Mouse (Mus musculus) limb, embryonic 15.5 days (tissue): Measurements from ENCODE around the gene Stk39. TPM values are rescaled to one million over a fixed set of nuclear protein-coding genes. Genes with fewer than 3 reads are reported as not detected.

Experiments
- ATAC-seq: fragments of 200-750 bp; cut with Nextera tagmentation; 2 replicates; pipeline ENCODE4 v1.8.0; 2017; ENCODE audit warnings: low read depth, moderate TSS enrichment; ENCODE audit not compliant: insufficient number of reproducible peaks, low FRiP score, low TSS enrichment
- H3K27ac ChIP-seq: fragments of 300-500 bp; sonication (generic); 2 replicates; pipeline ENCODE4 v1.5.1; 2015; ENCODE audit warnings: moderate library complexity, mild to moderate bottlenecking, inconsistent platforms
- H3K27me3 ChIP-seq: fragments of 300-500 bp; sonication (generic); 2 replicates; pipeline ENCODE4 v1.6.1; 2015; ENCODE audit warnings: inconsistent platforms
- H3K36me3 ChIP-seq: fragments of 300-500 bp; sonication (generic); 2 replicates; pipeline ENCODE4 v1.6.1; 2015; ENCODE audit warnings: inconsistent platforms
- H3K4me1 ChIP-seq: fragments of 300-500 bp; sonication (generic); 2 replicates; pipeline ENCODE4 v1.6.1; 2015; ENCODE audit warnings: inconsistent platforms
- H3K4me2 ChIP-seq: fragments of 300-500 bp; sonication (generic); 2 replicates; pipeline ENCODE4 v1.6.1; 2015; ENCODE audit warnings: mild to moderate bottlenecking, inconsistent platforms
- H3K4me3 ChIP-seq: fragments of 300-500 bp; sonication (generic); 2 replicates; pipeline ENCODE4 v1.5.1; 2015; ENCODE audit warnings: mild to moderate bottlenecking, inconsistent platforms
- H3K9ac ChIP-seq: fragments of 300-500 bp; sonication (generic); 2 replicates; pipeline ENCODE4 v1.6.1; 2015; ENCODE audit warnings: inconsistent platforms
- H3K9me3 ChIP-seq: fragments of 300-500 bp; sonication (generic); 2 replicates; pipeline ENCODE4 v1.6.1; 2016; ENCODE audit warnings: inconsistent platforms
- WGBS: fragments of 180-500 bp; shearing (Covaris S2); methylation state at CpG from one replicate; pipeline ENCODE4 v1.1.7; 2015; 5-methylcytosine and 5-hydroxymethylcytosine counted together
- polyA plus RNA-seq: library from polyadenylated mRNA; unstranded; fragments of >200 nt; fragmentation: Nextera tagmentation; extraction: Ambion mirVana; gene quantifications from 2 replicates; pipeline ENCODE4 v1.2.1, GENCODE M21; 2015

Gene Stk39
- polyA plus RNA-seq, 1 experiment from 2014 or later, result 14.0 TPM

DNA sequence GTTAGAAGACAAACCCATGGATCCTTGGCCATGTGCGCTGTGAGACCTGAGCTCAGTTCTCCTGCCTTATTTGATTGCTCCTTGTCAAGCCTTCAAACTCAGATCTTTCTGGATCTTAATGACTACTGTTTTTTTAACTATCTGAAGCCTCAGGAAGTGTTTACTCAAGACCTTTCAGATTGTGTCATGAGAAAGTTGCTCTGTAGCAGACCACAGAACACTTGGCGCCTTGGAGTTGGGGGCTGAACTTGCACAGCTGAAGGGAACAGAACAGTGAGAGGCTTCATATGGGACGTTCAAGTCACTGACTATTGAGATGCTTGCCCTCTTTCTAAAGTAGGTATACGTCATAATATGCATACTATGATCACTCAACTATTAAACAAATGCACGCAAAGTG, 239.1 kb downstream of the Stk39 start:
- Histone ChIP-seq H3K4me3 (no peak overlapping the region), H3K4me1 (no peaks in the 10 kb centered on the region), H3K27me3 (no peaks in the 10 kb centered on the region), H3K27ac (no peak overlapping the region), H3K9ac (no peak overlapping the region), H3K9me3 (no peaks in the 10 kb centered on the region), H3K4me2 (no peak overlapping the region), H3K36me3 (no peaks in the 10 kb centered on the region)
- WGBS, result 88% methylated on average over 5 of the region's 5 CpGs
- no peak for ATAC-seq

DNA sequence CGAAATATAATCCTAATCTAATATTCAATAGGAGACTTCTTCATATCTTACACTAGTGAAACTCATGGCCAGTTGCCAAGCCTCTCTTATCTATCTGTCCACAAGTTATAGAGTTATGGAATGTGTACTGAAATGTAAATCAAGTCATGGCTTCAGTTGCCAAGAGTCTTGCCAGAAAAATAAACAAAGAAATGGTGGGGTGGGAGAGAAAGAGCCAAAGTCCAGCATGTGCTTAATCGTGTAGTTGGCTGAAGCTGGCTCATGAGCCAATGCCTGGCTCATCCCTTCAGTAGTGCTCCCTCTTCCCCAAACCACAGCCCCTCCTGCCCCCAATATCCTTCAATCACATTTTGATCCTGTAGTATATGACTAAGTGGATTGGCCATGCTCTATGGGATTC, 242.2 kb downstream of the Stk39 start:
- H3K4me1 ChIP-seq, result no peaks in the 10 kb centered on the region
- no peaks in the 10 kb centered on the region for H3K27me3 ChIP-seq
- H3K27ac ChIP-seq, result no peak overlapping the region
- no peak overlapping the region for H3K4me3 ChIP-seq
- H3K4me2 ChIP-seq, result no peak overlapping the region
- no peak for ATAC-seq
- H3K9ac ChIP-seq, result no peak overlapping the region
- H3K36me3 ChIP-seq, result no peaks in the 10 kb centered on the region
- H3K9me3 ChIP-seq, result no peaks in the 10 kb centered on the region
- WGBS, result 86% methylated on average over 2 of the region's 2 CpGs

- ATAC-seq, result no peak
- H3K4me2 ChIP-seq, result no peak overlapping the region
- H3K36me3 ChIP-seq, result no peaks in the 10 kb centered on the region
- no peak overlapping the region for H3K4me3 ChIP-seq
- no peak overlapping the region for H3K27ac ChIP-seq
- no peaks in the 10 kb centered on the region for H3K27me3 ChIP-seq
- 53% methylated on average over 2 of the region's 2 CpGs for WGBS
- H3K4me1 ChIP-seq, result no peaks in the 10 kb centered on the region
- no peaks in the 10 kb centered on the region for H3K9me3 ChIP-seq
- no peak overlapping the region for H3K9ac ChIP-seq
Observed at GRCm38 (mm10) chr2:68229081-68229480, 243.0 kb downstream of the Stk39 start.

DNA sequence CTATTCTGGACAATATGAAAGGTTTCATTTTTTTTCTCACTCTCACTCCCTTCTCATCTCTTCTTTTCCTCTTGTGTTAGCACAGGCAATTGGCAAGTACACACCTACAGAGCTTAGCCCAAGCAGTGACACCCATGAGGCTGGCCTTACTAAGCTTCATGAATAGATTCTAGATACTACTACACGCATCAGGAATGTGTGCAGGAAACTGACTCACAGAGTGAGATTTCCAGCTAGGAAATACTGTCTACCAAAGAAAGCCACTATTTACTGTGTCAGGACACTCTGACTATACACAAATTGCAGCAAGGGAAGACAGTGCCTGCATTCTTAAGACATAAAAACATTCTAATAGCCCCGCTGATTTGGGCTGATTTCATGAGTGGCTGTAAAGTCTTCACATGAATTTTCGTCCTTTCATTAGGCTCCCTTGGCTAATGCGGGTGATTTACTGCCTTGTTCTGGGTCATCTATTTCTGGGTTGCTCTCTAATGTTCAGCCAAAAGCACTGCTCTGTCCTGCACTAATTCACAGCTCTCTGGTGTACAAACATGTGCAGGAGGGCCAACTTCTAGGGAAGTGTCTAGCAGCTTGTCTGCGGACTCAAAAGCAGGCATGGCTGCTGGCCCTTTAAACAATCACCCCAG, 249.7 kb downstream of the Stk39 start:
- Histone ChIP-seq H3K27me3 (no peaks in the 10 kb centered on the region), H3K36me3 (0 out of 2 replicates have a peak, but pooled peaks cover 8% of the 10 kb centered on the region), H3K9ac (no peak overlapping the region), H3K4me2 (no peak overlapping the region), H3K9me3 (no peaks in the 10 kb centered on the region), H3K4me1 (peaks cover 6% of the 10 kb centered on the region), H3K4me3 (no peak overlapping the region), H3K27ac (no peak overlapping the region)
- ATAC-seq, result no peak
- 26% methylated on average over 5 of the region's 5 CpGs for WGBS

GRCm38 (mm10) chr2:68221226-68221625, 250.8 kb downstream of the Stk39 start:
- no peak overlapping the region for H3K27ac ChIP-seq
- no peak overlapping the region for H3K4me2 ChIP-seq
- no peaks in the 10 kb centered on the region for H3K9me3 ChIP-seq
- H3K27me3 ChIP-seq, result no peaks in the 10 kb centered on the region
- no peak for ATAC-seq
- 0 out of 2 replicates have a peak, but pooled peaks cover 8% of the 10 kb centered on the region for H3K36me3 ChIP-seq
- peaks cover 6% of the 10 kb centered on the region for H3K4me1 ChIP-seq
- WGBS, result 64% methylated on average over 4 of the region's 4 CpGs
- H3K4me3 ChIP-seq, result no peak overlapping the region
- H3K9ac ChIP-seq, result no peak overlapping the region

- H3K36me3 ChIP-seq, result 0 out of 2 replicates have a peak, but pooled peaks cover 8% of the 10 kb centered on the region
- ATAC-seq, result no peak
- peaks cover 6% of the 10 kb centered on the region for H3K4me1 ChIP-seq
- H3K4me2 ChIP-seq, result no peak overlapping the region
- no peaks in the 10 kb centered on the region for H3K9me3 ChIP-seq
- H3K9ac ChIP-seq, result no peak overlapping the region
- no peaks in the 10 kb centered on the region for H3K27me3 ChIP-seq
- WGBS, result 73% methylated on average over 4 of the region's 4 CpGs
- no peak overlapping the region for H3K4me3 ChIP-seq
- H3K27ac ChIP-seq, result no peak overlapping the region
Observed at GRCm38 (mm10) chr2:68219823-68220222, 252.2 kb downstream of the Stk39 start.

GRCm38 (mm10) chr2:68215176-68215575, 256.9 kb downstream of the Stk39 start:
- Histone ChIP-seq H3K4me3 (no peak overlapping the region), H3K4me2 (no peak overlapping the region), H3K36me3 (0 out of 2 replicates have a peak, but pooled peaks cover 7% of the 10 kb centered on the region), H3K9ac (no peak overlapping the region), H3K27me3 (no peaks in the 10 kb centered on the region), H3K27ac (no peak overlapping the region), H3K4me1 (no peaks in the 10 kb centered on the region), H3K9me3 (no peaks in the 10 kb centered on the region)
- no peak for ATAC-seq
- 86% methylated on average over 11 of the region's 11 CpGs for WGBS

DNA sequence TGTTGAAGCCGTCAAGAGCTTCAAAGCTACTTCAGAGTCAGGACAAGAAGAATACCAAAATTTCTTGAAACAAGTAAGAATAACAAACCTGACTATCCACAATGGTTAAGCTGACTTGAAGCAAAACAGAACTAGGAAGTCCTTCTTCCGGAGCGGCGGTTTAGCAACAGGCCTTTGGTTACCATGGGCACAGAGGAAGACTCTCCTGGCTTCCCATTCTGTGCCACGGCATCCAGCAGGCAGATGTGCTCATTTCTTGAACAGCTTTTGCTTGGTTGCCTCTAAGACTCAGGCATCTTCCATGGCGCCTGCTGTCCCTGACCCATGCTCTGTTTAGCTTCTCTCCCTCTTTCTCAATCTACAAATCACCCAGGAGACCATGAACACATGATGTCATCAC, 257.7 kb downstream of the Stk39 start:
- H3K36me3 ChIP-seq, result no peaks in the 10 kb centered on the region
- H3K4me1 ChIP-seq, result no peaks in the 10 kb centered on the region
- 87% methylated on average over 6 of the region's 6 CpGs for WGBS
- no peaks in the 10 kb centered on the region for H3K27me3 ChIP-seq
- H3K27ac ChIP-seq, result no peak overlapping the region
- H3K9me3 ChIP-seq, result no peaks in the 10 kb centered on the region
- ATAC-seq, result no peak
- H3K9ac ChIP-seq, result no peak overlapping the region
- H3K4me2 ChIP-seq, result no peak overlapping the region
- no peak overlapping the region for H3K4me3 ChIP-seq

DNA sequence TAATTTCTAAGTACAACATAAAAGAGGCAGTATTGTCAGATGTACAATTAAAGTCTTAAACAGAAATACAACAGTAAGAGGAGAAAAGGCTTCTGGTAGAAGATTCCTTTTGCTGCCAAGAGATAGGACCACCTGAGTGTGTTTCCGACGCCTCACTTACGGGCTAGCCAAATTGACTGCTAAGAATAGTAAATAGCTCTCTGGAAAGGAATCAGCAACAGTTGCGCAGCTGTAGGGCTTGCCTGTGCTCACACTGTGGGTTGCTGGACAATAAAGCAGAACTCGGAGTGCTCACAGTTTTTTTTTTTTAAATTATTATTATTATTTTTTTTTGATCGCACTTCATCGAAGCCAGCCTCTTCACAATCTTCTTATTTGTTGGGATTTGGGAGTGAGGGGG, 260.6 kb downstream of the Stk39 start:
- H3K9ac ChIP-seq, result no peak overlapping the region
- H3K9me3 ChIP-seq, result no peaks in the 10 kb centered on the region
- no peak overlapping the region for H3K27ac ChIP-seq
- H3K4me1 ChIP-seq, result no peaks in the 10 kb centered on the region
- no peak overlapping the region for H3K4me2 ChIP-seq
- no peaks in the 10 kb centered on the region for H3K27me3 ChIP-seq
- no peaks in the 10 kb centered on the region for H3K36me3 ChIP-seq
- H3K4me3 ChIP-seq, result no peak overlapping the region
- WGBS, result 66% methylated on average over 7 of the region's 7 CpGs
- no peak for ATAC-seq

DNA sequence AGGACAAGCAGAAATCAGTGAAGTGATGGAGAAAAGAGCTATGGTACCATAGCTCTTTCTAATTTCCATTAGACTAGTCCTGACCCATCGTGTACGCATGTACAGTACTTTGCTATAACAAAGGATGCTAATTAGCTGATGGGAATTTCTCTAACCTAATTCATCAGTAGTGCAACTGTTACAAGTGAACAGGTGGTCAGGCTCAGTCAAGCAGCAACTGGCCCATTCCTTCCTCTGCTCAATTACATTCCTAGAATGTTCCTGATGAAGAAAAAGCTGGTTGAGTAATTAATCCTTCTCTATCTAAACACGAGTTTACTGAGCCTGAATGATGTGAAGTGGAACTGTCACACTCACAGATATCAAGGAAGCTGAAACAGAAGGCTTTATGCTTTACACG, 275.8 kb downstream of the Stk39 start:
- ATAC-seq, result no peak
- H3K27ac ChIP-seq, result no peak overlapping the region
- H3K27me3 ChIP-seq, result no peaks in the 10 kb centered on the region
- H3K4me3 ChIP-seq, result no peak overlapping the region
- H3K4me2 ChIP-seq, result no peak overlapping the region
- no peaks in the 10 kb centered on the region for H3K4me1 ChIP-seq
- H3K36me3 ChIP-seq, result no peaks in the 10 kb centered on the region
- WGBS, result 62% methylated on average over 4 of the region's 4 CpGs
- no peak overlapping the region for H3K9ac ChIP-seq
- no peaks in the 10 kb centered on the region for H3K9me3 ChIP-seq

GRCm38 (mm10) chr2:68194444-68194843, 277.6 kb downstream of the Stk39 start:
- Histone ChIP-seq H3K36me3 (no peaks in the 10 kb centered on the region), H3K9me3 (no peaks in the 10 kb centered on the region), H3K4me1 (no peaks in the 10 kb centered on the region), H3K27ac (no peak overlapping the region), H3K4me2 (no peak overlapping the region), H3K27me3 (no peaks in the 10 kb centered on the region), H3K9ac (no peak overlapping the region), H3K4me3 (no peak overlapping the region)
- no peak for ATAC-seq
- WGBS, result 66% methylated on average over 4 of the region's 4 CpGs

DNA sequence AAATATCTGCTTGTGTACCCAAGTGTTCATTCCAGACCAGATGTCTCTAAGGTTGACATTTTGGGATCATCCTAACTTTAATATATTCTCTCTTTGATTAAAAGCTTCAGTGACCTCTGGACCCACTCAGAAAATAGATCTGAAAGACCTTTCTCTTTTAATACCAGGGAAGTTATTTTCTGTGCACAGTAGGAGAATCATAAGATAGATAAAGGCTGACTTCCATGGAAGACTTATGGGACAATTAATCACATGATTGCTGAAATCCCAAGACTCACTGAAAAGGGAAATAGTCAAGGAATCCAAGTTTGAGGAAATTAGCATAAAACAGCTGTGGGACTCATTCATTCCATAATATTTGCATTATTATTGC, 278.6 kb downstream of the Stk39 start:
- Histone ChIP-seq H3K27me3 (no peaks in the 10 kb centered on the region), H3K36me3 (no peaks in the 10 kb centered on the region), H3K9ac (no peak overlapping the region), H3K27ac (no peak overlapping the region), H3K4me2 (no peak overlapping the region), H3K9me3 (no peaks in the 10 kb centered on the region), H3K4me3 (no peak overlapping the region), H3K4me1 (no peaks in the 10 kb centered on the region)
- no peak for ATAC-seq
